Mouse (Mus musculus) MEL (cell line): ENCODE data around the gene Tmem11. TPM values are rescaled to one million over a fixed set of nuclear protein-coding genes. Genes with fewer than 3 reads are reported as not detected.
"Not testable (repeated sequence)": the region's sequence is repeated elsewhere in the genome, so short reads cannot be mapped to it uniquely, and the experiment has no call there.

ENCODE experiments used
- DNase-seq: peaks from one replicate; pipeline ENCODE4 v3.0.0; 2011; ENCODE audit warnings: low read depth, low spot score
- H3K27ac ChIP-seq: 2 replicates; pipeline ENCODE4 v1.5.1; 2012; ENCODE audit warnings: low read depth, mild to moderate bottlenecking, control low read depth, low read length, moderate library complexity; ENCODE audit not compliant: control insufficient read depth
- H3K27me3 ChIP-seq, 2 experiments: fragments of 150-350 bp in 1 of 2; sonication (generic) in 1 of 2; 2 replicates each; pipeline ENCODE4 v1.6.1; 2012; ENCODE audit warnings: low read length in 2 of 2, mild to moderate bottlenecking in 2 of 2, improper control_type of control experiment in 1 of 2, moderate library complexity in 1 of 2; ENCODE audit not compliant: insufficient read depth in 2 of 2, control insufficient read depth in 1 of 2
- H3K36me3 ChIP-seq, 2 experiments: 2 replicates each; pipeline ENCODE4 v1.6.1; 2012 to 2014; ENCODE audit warnings: low read length in 2 of 2, improper control_type of control experiment in 1 of 2, inconsistent platforms in 1 of 2, mild to moderate bottlenecking in 1 of 2; ENCODE audit not compliant: insufficient read depth in 2 of 2, control insufficient read depth in 1 of 2
- H3K4me1 ChIP-seq, 2 experiments: fragments of 150-350 bp in 1 of 2; sonication (generic) in 1 of 2; 2 replicates each; pipeline ENCODE4 v1.6.1; 2012; ENCODE audit warnings: low read length in 2 of 2, improper control_type of control experiment in 1 of 2, mild to moderate bottlenecking in 1 of 2; ENCODE audit not compliant: insufficient read depth in 2 of 2, control insufficient read depth in 1 of 2
- H3K4me3 ChIP-seq, 2 experiments: fragments of 150-350 bp in 1 of 2; sonication (generic) in 1 of 2; 2 replicates each; pipeline ENCODE4 v1.5.1; 2012; ENCODE audit warnings: low read depth in 2 of 2, low read length in 2 of 2, mild to moderate bottlenecking in 2 of 2, moderate library complexity in 2 of 2, control low read depth in 1 of 2, improper control_type of control experiment in 1 of 2; ENCODE audit not compliant: control insufficient read depth in 1 of 2, insufficient read depth in 1 of 2
- H3K79me2 ChIP-seq: 2 replicates; pipeline ENCODE4 v1.6.1; 2012; ENCODE audit warnings: mild to moderate bottlenecking, low read length, moderate library complexity; ENCODE audit not compliant: control insufficient read depth, poor library complexity, insufficient read depth
- H3K9ac ChIP-seq: 2 replicates; pipeline ENCODE4 v1.6.1; 2012; ENCODE audit warnings: low read depth, mild to moderate bottlenecking, control low read depth, low read length, moderate library complexity; ENCODE audit not compliant: control insufficient read depth, poor library complexity, severe bottlenecking
- H3K9me3 ChIP-seq: fragments of 150-350 bp; sonication (generic); replicated peaks from 2 replicates; pipeline ENCODE4 v1.6.1; 2012; ENCODE audit warnings: mild to moderate bottlenecking, low read length, improper control_type of control experiment, moderate library complexity; ENCODE audit not compliant: insufficient read depth
- BHLHE40 ChIP-seq: IDR thresholded peaks from 2 replicates; pipeline ENCODE4 v1.6.1; 2012; ENCODE audit warnings: low read depth, mild to moderate bottlenecking, inconsistent platforms, low read length, improper control_type of control experiment, borderline replicate concordance
- CHD2 ChIP-seq: IDR thresholded peaks from 2 replicates; pipeline ENCODE4 v1.6.1; 2011; ENCODE audit warnings: low read length, improper control_type of control experiment
- CTCF ChIP-seq, 3 experiments: IDR thresholded peaks in 2 of 3; conservative IDR thresholded peaks in 1 of 3; 2 replicates each; pipeline ENCODE4 v1.5.1; 2011 to 2012; ENCODE audit warnings: low read length in 3 of 3, low read depth in 2 of 3, mild to moderate bottlenecking in 2 of 3, improper control_type of control experiment in 1 of 3, inconsistent platforms in 1 of 3, mixed read lengths in 1 of 3, moderate library complexity in 1 of 3; ENCODE audit not compliant: control insufficient read depth in 1 of 3, insufficient read depth in 1 of 3, poor library complexity in 1 of 3, severe bottlenecking in 1 of 3
- ELF1 ChIP-seq: IDR thresholded peaks from 2 replicates; pipeline ENCODE4 v1.6.1; 2014; ENCODE audit warnings: low read depth, mild to moderate bottlenecking, inconsistent platforms, low read length, improper control_type of control experiment, moderate library complexity
- HCFC1 ChIP-seq: IDR thresholded peaks from 2 replicates; pipeline ENCODE4 v1.6.1; 2012; ENCODE audit warnings: low read depth, mild to moderate bottlenecking, inconsistent platforms, low read length, improper control_type of control experiment, moderate library complexity
- MAZ ChIP-seq: IDR thresholded peaks from 2 replicates; pipeline ENCODE4 v1.6.1; 2012; ENCODE audit warnings: low read depth, mild to moderate bottlenecking, inconsistent platforms, low read length, improper control_type of control experiment
- MYB ChIP-seq: IDR thresholded peaks from 2 replicates; pipeline ENCODE4 v1.6.1; 2011; ENCODE audit warnings: mild to moderate bottlenecking, low read depth, low read length, improper control_type of control experiment
- POLR2A ChIP-seq, 2 experiments: IDR thresholded peaks; 2 replicates each; pipeline ENCODE4 v1.6.1; 2011 to 2012; ENCODE audit warnings: low read length in 2 of 2, mild to moderate bottlenecking in 2 of 2, control low read depth in 1 of 2, improper control_type of control experiment in 1 of 2, low read depth in 1 of 2, moderate library complexity in 1 of 2; ENCODE audit not compliant: control insufficient read depth in 1 of 2, insufficient read depth in 1 of 2, poor library complexity in 1 of 2
- POLR2AphosphoS5 ChIP-seq: IDR thresholded peaks from 2 replicates; pipeline ENCODE4 v1.6.1; 2012; ENCODE audit warnings: low read depth, borderline replicate concordance, mild to moderate bottlenecking, inconsistent platforms, low read length, moderate library complexity, mixed read lengths
- RAD21 ChIP-seq: IDR thresholded peaks from 2 replicates; pipeline ENCODE4 v1.6.1; 2011; ENCODE audit warnings: mild to moderate bottlenecking, low read depth, low read length, improper control_type of control experiment
- RCOR1 ChIP-seq: IDR thresholded peaks from 2 replicates; pipeline ENCODE4 v1.6.1; 2012; ENCODE audit warnings: low read depth, mild to moderate bottlenecking, inconsistent platforms, low read length, improper control_type of control experiment
- SMC3 ChIP-seq: IDR thresholded peaks from 2 replicates; pipeline ENCODE4 v1.6.1; 2011; ENCODE audit warnings: low read depth, low read length, improper control_type of control experiment
- TAL1 ChIP-seq: IDR thresholded peaks from 2 replicates; pipeline ENCODE4 v1.6.1; 2012; ENCODE audit warnings: mild to moderate bottlenecking, inconsistent platforms, low read length, moderate library complexity, mixed read lengths
- TBP ChIP-seq: IDR thresholded peaks from 2 replicates; pipeline ENCODE4 v1.8.0; 2011; ENCODE audit warnings: low read depth, low read length, improper control_type of control experiment
- UBTF ChIP-seq: IDR thresholded peaks from 2 replicates; pipeline ENCODE4 v1.6.1; 2012; ENCODE audit warnings: low read depth, mild to moderate bottlenecking, inconsistent platforms, low read length, improper control_type of control experiment, moderate library complexity, borderline replicate concordance; ENCODE audit not compliant: insufficient read depth
- USF1 ChIP-seq: IDR thresholded peaks from 2 replicates; pipeline ENCODE4 v1.6.1; 2014; ENCODE audit warnings: low read depth, mild to moderate bottlenecking, inconsistent platforms, low read length, improper control_type of control experiment, moderate library complexity
- USF2 ChIP-seq, 2 experiments: IDR thresholded peaks; 2 replicates each; pipeline ENCODE4 v1.6.1; 2011 to 2012; ENCODE audit warnings: improper control_type of control experiment in 2 of 2, low read length in 2 of 2, borderline replicate concordance in 1 of 2, inconsistent platforms in 1 of 2, low read depth in 1 of 2, mild to moderate bottlenecking in 1 of 2; ENCODE audit not compliant: insufficient read depth in 1 of 2
- ZC3H11A ChIP-seq: IDR thresholded peaks from 2 replicates; pipeline ENCODE4 v1.6.1; 2012; ENCODE audit warnings: low read depth, mild to moderate bottlenecking, inconsistent platforms, low read length, improper control_type of control experiment
- ZMIZ1 ChIP-seq: IDR thresholded peaks from 2 replicates; pipeline ENCODE4 v1.6.1; 2012; ENCODE audit warnings: low read depth, mild to moderate bottlenecking, inconsistent platforms, low read length, improper control_type of control experiment, moderate library complexity
- ZNF384 ChIP-seq: IDR thresholded peaks from 2 replicates; pipeline ENCODE4 v1.6.1; 2012; ENCODE audit warnings: low read depth, mild to moderate bottlenecking, inconsistent platforms, low read length, improper control_type of control experiment
- polyA plus RNA-seq, 2 experiments: library from polyadenylated mRNA; stranded (reverse) in 1 of 2; unstranded in 1 of 2; fragments of >175 nt in 1 of 2; fragments of >200 nt in 1 of 2; gene quantifications; 2 replicates each; pipeline versions ENCODE4 v1.2.1 to v1.2.4; 2012; ENCODE audit warnings: low replicate concordance in 2 of 2, low read depth in 1 of 2; ENCODE audit not compliant: insufficient read length in 2 of 2, insufficient read depth in 1 of 2, missing spikeins in 1 of 2
- total RNA-seq: library from RNA; depleted of rRNA; stranded (reverse); fragments of 300-350 nt; gene quantifications from 2 replicates; pipeline ENCODE4 v1.2.3, GENCODE M21; 2012

Gene Tmem11
- total and polyA plus RNA-seq, 3 experiments, result 117 to 125 TPM; not detected in 1

DNA sequence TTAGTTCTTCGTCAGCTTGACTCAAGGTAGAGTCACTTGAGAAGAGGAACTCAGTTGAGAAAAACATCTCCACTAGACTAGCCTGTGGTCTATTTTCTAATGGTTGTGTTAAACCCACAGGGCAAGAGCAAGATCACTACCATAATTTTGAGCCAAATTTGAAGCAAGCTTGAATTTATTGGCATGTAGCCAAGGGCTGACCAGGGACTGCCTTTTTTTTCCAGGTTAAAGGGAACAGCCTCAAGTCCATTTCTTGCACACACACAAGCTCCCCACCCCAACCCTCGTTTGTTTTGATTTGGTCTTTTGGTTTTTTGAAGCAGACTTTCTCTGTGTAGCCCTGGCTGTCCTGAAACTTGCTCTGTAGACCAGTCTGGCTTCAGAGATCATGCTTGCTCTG, 10.8 kb upstream of the Tmem11 start:
- Histone ChIP-seq H3K9me3 (no peaks in the 10 kb centered on the region), H3K36me3 (no peaks in the 10 kb centered on the region), H3K4me3 (no peak overlapping the region), H3K27ac (no peak overlapping the region), H3K79me2 (no peaks in the 10 kb centered on the region), H3K9ac (no peak overlapping the region), H3K4me1 (no peaks in the 10 kb centered on the region), H3K27me3 (no peaks in the 10 kb centered on the region; a peak in 1 of 4 replicates)
- TF ChIP-seq RAD21, result no peak
- no peak for TF ChIP-seq UBTF
- no peak for DNase-seq

DNA sequence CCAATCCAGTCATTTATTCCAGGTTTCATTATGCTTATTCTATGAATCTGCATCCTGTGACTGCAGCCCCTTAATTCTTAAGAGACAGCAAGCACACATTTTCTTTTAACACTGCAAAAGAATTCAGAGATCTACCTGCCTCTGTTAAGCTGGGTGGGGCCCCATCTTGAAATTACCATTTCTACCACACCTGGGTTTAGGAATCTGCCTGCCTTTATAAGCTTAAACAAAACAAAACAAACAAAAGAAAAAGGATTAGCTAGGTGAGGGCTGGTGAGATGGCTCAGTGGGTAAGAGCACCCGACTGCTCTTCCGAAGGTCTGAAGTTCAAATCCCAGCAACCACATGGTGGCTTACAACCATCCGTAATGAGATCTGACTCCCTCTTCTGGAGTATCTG, 7.9 kb upstream of the Tmem11 start:
- H3K36me3 ChIP-seq, H3K4me1 ChIP-seq, H3K4me3 ChIP-seq, H3K9ac ChIP-seq, H3K79me2 ChIP-seq, H3K27ac ChIP-seq, H3K27me3 ChIP-seq, H3K9me3 ChIP-seq, DNase-seq: not testable (repeated sequence)
- TF ChIP-seq TBP, result 0 out of 2 replicates have a peak, but pooled peaks have one; percentile 45

DNA sequence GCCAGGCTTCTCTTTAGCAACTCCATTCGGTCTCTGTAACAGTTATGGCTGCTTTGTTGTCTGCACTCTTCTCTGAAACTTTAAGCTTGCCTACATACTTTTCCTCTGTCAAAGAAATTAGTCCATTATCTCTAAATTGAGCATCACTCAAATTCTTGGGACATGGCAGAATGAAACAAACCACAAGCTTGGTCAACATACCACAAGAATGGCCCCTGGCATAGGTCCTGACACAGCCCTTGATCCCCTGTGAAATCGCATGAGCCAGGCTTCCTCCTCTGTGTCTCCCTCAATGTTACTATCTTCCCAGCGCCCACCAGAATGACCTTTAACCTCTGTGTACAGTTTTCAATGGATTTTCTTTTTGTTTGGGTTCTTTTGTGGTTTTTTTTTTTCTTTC, 3.3 kb upstream of the Tmem11 start:
- Histone ChIP-seq H3K4me3 (no peak overlapping the region), H3K36me3 (peaks cover 0 to 6% of the 10 kb centered on the region in 2 experiments; a peak in 2 of 4 replicates), H3K27ac (no peak overlapping the region)
- DNase-seq, result no peak
- TF ChIP-seq SMC3 (no peak), USF2 (IDR thresholded peaks at IDR 0.05; ENCODE audit: borderline replicate concordance in 1 of 2, insufficient read depth in 1 of 2, low read depth in 1 of 2, low read length in 2 of 2) (no peak), BHLHE40 (no peak), TAL1 (no peak), ZMIZ1 (no peak), CHD2 (no peak), POLR2A (IDR thresholded peaks at IDR 0.05; ENCODE audit: control insufficient read depth in 1 of 2, insufficient read depth in 1 of 2, low read depth in 1 of 2, low read length in 2 of 2, poor library complexity in 1 of 2) (no peak), RAD21 (no peak), HCFC1 (no peak), CTCF (IDR thresholded peaks at IDR 0.05 in 2 of 3, conservative IDR thresholded peaks at IDR 0.05 in 1 of 3; ENCODE audit: control insufficient read depth in 1 of 3, insufficient read depth in 1 of 3, low read depth in 2 of 3, low read length in 3 of 3, poor library complexity in 1 of 3, severe bottlenecking in 1 of 3) (no peak), USF1 (no peak), ZC3H11A (no peak), RCOR1 (no peak), POLR2AphosphoS5 (no peak), MYB (no peak), ZNF384 (no peak), MAZ (no peak), ELF1 (no peak)
- TF ChIP-seq, all 39 proteins: peak for 0
- Histone ChIP-seq H3K9ac (no peak overlapping the region), H3K4me1 (peaks cover 2 to 5% of the 10 kb centered on the region in 2 experiments; a peak in 2 of 4 replicates), H3K79me2 (peaks cover 17% of the 10 kb centered on the region), H3K27me3 (no peaks in the 10 kb centered on the region), H3K9me3 (no peaks in the 10 kb centered on the region)
